Mouse (Mus musculus): ENCODE results near the gene Pcyt1a.
A peak's percentile ranks its signal among the peaks of the same experiment; 100 is the strongest.

Pcyt1a gene

DNA sequence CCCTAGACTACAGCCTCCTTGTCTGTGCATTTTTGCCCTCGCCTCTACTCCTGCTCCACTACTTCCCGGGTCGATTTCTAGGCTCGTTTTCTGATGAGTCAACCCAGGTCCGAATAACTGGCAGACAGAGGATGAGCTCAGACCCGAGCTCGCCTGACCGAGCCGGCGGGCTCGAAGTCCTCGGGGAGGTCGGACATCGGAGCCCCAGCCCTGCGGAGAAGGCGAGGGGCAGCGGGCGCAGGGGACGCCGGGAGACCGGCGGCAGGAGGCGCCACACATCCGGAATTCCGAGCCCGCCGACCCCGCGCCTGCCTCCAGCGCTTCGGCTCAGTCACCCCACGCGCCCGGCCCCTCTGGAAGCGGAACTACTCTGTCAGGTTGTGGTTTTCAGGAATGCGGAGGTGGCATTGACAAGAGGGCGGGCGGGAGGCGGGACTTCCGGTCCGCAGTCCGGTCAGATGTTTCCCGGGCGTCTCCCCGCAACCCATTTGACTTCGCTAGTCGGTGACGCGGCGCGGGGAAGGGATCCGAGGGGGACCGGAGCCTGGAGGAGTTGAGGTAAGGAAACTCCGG is at the start of gene Pcyt1a:
Gene Pcyt1a (plus strand): TSS at position 448 of the 573 bp plus-strand sequence.
- peak; percentile 96 for DNase-seq (ENCODE audit: low spot score)

DNA sequence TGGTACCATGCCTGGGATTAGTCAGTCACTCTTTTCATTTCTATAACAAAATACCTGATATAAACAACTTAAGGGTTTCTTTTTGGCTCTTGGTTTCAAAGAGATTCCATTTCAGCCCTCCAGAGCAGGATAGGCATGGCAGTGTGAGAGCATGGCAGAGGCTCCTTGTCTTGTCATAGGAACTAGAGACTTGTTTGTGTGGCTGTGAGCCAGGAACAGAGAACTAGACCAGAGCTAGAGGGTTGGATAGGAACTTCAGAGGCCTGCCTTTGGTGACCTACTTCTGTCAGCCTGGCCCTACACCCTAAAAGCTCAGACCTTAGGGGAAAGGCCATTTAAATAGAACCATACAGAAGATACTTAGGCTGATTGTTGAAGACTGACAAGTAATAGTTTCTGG is 47.8 kb upstream of the Pcyt1a start:
- no peak for DNase-seq (ENCODE audit: low spot score)

DNA sequence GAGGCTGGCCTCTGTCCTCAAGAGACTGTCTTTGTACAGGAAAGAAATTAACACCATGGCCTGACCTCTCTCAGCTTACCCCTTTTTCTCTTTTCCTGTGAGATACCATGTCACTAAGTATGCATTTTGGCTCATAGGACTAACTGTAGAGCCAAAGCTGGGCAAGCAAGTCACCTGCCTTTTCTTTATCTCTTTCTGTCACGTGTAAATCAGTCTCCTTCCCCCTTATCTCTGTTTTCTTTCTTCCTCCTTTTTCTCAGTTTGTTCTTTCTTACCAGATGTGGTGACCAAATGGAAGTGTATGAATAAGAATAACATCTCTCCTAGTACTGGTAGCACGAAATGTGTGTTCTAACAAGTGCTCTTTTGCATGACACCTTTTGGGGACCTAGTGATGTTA is 45.8 kb upstream of the Pcyt1a start:
- no peak for DNase-seq (ENCODE audit: low spot score)

GRCm38 (mm10) chr16:32386826-32387225 is 43.9 kb upstream of the Pcyt1a start:
- no peak for DNase-seq (ENCODE audit: low spot score)

GRCm38 (mm10) chr16:32389049-32389448 is 41.7 kb upstream of the Pcyt1a start:
- DNase-seq (ENCODE audit: low spot score): no peak

DNA sequence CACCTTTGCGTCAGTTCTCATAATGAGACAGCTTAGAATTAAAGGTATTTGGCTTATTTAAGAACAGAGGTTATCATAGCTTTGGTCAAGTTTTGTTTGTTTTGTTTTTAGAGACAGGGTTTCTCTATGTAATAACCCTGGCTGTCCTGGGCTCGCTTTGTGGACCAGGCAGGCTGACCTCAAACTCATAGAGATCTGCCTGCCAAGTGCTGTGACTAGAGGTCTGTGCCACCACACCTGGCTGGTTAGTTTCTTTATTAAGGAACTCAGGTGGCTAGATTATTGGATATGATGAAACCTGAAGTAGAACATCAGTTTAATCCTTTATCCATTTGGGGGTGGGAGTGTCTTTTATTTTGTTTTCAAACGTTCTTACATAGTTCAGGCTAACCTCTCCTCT is 40.9 kb upstream of the Pcyt1a start:
- DNase-seq (ENCODE audit: low spot score): no peak

DNA sequence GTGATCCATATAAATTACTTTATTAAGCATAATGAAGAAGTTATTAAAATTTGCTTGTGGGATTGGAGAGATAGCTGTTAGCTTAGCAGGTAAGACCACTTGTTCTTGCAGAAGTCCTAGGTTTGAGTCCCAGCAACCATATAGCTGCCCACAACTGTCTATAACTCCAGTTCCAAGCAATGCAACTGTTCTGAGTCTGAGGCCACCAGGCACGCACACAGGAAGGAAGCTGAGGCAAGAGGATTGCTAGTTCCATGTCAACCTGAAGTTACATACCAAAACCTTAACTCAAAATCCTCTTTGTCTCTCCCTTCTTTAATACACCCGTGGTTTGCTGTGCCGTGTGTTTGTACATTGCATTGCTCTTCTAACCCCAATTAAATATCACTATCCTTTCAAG is 39.8 kb upstream of the Pcyt1a start:
- no peak for DNase-seq (ENCODE audit: low spot score)

GRCm38 (mm10) chr16:32395679-32396540 is 34.8 kb upstream of the Pcyt1a start:
- DNase-seq (ENCODE audit: low spot score): no peak

DNA sequence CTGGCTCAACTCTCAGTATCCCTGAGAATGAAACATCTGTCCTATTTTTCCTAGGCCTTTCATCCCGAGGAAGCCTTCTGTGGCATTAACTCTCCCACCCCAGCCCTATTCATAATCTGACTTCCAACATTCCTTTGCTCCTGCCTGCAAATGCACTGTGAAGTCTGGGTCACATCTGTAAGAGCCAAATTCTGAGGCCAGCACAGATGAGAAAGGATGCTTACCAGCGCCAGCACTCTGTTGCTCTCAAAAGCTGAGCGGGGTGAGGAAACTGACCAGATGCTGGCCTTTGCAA is 34.2 kb upstream of the Pcyt1a start:
- DNase-seq (ENCODE audit: low spot score): no peak

- no peak for DNase-seq (ENCODE audit: low spot score)
Measured at GRCm38 (mm10) chr16:32398206-32398605, 32.5 kb upstream of the Pcyt1a start.

GRCm38 (mm10) chr16:32400267-32400666 is 30.5 kb upstream of the Pcyt1a start, which contains the start of gene Tm4sf19:
TSS of gene Tm4sf19 (plus strand) at chr16:32400506.
- DNase-seq (ENCODE audit: low spot score): no peak

DNA sequence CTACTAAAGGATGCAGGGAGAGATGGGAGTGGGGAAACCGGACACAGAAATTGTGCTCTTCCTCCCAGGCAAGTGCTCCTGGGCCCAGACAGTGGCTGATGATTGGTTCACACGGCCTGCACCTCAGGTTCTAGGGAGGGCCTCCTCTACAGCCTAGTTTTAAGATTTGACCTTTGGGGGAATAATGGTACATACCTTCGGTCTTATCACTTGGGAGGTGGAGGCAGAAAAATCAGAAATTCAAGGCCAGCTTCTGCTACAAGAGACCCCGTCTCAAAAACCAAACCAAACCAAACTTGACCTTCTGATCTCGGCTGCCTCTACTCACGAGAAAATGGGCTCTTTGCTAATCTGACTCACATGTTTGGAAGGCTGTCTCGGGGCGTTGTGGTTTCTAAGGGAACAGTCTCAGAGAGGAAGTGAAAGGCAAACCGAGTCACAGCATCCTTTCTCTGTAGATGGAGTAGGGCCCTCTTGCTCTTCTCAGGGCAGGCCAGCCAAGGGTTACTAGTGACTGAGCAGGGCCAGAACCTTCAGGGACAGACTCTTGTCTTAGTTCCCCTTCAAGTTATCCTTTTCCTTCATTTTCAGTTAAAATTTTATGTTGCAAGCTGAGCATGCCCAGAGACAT is 29.3 kb upstream of the Pcyt1a start:
- DNase-seq (ENCODE audit: low spot score): no peak

- DNase-seq (ENCODE audit: low spot score): no peak
Measured at GRCm38 (mm10) chr16:32402818-32403217, 27.9 kb upstream of the Pcyt1a start.

DNA sequence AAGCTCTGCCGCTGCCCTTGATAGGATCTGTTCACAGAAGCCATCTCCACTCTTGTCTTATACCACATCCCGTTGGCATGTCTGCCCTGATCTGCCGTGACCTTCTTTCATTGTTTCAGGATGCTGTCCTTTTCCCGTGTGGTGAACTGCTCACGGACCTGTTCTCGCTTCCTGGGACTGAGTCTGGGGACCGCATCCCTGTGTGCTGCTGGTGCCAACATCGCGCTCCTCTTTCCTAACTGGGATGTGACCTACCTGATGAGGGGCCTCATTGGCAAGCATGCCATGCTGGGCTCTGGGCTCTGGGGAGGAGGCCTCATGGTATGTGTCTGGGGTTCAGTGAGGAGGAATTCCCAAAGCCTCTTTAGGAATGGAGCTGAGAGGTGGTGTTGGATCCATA is 25.0 kb upstream of the Pcyt1a start:
- no peak for DNase-seq (ENCODE audit: low spot score)

DNA sequence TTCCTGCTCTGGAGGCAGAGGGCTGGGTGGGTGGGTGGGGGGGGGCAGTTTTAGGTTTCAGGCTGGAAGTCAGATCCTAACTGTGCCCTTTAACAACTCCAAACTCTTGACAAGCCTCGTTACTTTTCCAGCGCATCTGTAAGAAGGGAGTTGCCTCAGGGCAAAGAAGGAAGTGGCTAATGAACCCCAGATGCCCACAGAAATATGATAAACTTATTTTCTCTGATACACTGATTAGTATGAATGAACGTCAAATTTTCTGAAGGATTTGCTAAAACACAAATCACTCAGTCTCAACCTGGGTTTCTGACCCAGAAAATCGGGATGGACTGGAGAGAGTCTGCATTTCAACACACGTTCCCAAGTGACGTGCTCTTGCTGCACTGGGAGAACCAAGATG is 24.1 kb upstream of the Pcyt1a start:
- DNase-seq (ENCODE audit: low spot score): no peak

GRCm38 (mm10) chr16:32407730-32408129 is 23.0 kb upstream of the Pcyt1a start:
- DNase-seq (ENCODE audit: low spot score): no peak

DNA sequence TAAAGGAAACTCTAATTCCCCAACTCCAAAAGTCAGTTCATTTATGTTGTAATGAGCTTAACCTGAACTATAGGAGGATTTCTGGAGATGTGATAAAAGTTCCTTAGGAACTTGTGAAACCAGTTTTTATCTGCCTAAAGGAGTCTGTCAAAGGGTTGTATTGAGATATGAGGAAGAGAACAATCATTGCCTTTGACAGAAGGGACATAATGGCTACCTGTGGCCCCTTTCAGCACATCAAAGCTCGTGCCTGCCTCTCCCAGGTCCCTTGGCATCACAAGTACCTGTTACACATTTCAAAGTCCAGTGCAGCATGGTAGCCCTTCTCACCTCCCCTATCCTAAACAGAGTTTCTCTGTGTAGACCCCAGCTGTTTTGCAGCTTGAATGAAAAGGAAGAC is 13.3 kb upstream of the Pcyt1a start:
- DNase-seq (ENCODE audit: low spot score): no peak

DNA sequence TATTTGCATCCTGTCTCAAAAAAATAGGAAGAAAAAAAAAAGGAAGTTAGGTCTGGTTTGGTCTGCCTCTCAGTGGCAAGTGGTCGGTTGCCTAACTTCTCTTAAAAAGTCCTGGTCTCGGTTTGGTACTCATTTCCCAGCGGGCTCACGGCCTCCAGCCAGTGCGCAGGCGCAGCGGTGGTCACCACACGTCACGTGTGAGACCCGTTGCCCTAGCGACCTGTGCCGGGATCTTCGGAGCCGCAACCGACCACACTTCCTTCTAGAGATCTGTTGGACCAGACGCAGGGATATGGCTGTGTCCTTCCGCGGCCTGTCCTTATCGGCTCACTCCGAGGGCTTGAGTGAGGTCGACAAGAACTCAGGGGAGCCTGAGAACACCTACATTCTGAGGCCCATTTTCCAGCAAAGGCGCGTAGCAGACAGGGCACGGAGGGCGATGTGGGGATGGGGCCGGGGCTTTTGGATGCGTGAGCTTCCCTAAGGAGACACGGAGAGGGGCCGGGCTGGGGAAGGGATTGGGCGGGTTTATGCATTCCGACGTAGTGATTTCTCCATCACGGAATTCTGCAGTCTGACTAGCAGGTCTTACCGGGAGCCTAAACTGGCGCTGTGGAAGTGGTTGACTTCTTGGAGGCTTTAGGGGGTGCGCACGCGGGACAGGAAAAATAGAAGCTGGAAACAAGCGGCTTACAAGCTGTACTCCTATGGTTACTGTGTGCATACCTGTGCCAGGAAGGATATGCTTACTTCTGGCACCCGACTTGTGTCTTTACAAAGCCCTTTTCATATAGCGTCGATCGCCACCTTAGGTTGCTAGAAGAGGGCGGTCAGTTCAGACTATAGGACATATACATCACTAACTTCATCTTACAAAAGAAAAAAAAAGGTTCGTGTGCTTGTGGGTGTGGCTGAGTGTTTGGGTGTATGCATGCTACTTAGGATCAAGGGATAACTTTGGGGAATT is 10.9 kb upstream of the Pcyt1a start, which contains the start of gene Tctex1d2:
Gene Tctex1d2 (plus strand): TSS at position 186 of the 967 bp plus-strand sequence.
- DNase-seq (ENCODE audit: low spot score): peak; percentile 93

DNA sequence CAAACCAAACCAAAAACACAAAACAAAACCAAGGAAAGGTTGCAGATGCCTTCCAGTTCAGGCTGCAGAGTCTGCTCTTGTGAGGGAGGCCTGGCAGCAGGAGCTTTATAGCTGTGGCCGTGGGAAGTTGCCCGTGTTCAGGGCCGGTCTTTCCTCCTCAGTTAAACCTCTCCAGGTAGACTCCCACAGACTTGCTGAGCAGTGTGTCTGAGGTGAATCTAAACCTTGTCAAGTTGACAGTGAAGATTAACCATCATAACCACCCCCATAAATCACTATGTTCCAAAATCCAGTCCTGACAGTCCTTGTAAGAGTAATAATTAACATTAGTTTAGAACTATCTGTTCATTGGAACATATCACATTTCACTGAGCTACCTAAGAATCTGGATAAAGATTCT is 3.2 kb upstream of the Pcyt1a start:
- DNase-seq (ENCODE audit: low spot score): no peak

DNA sequence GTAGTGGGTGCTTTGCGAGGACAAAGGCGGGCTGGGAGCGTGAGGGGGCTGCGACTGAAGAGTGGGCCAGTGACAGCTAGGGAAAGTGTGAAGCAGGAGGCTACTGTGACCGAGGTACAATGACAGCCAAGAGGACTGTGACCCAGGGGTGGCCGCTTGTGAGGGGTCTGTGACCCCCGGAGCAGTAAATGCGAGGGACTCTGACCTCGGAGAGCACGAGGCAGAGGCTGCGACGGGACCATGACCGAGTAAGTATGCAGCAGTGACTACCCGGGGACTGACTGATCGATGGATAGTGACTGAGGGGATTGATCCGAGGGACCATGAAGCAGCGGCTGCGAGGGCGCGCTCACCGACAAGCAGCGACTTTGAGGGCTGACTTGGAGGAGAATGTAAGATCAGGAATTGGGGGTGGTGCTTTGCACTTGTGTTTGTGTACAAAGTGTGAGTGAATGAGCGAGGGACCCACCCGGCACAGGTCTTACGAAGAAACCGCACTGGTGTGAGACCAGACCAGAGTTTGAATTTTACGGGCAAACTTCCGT is 398 bp downstream of the Pcyt1a start:
- DNase-seq (ENCODE audit: low spot score): no peak

DNA sequence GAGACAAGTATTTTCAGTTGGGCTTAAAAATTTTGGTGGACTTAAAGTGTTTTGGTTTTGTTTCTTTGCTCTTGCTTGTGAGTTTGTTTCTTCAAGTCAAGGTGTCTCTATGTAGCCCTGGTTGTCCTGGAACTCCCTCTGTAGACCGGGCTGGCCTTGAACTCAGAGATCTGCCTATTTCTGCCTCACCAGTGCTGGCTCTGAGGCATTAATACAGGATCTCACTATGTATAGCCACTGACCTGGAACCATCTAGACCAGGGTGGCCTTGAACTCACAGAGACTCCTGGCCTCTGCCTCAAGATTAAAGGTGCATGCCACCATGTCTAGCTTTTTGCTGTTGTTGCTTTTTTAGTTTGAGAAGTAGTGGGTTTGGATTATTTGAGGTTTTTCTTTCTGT is 1.2 kb downstream of the Pcyt1a start:
- DNase-seq (ENCODE audit: low spot score): no peak

DNA sequence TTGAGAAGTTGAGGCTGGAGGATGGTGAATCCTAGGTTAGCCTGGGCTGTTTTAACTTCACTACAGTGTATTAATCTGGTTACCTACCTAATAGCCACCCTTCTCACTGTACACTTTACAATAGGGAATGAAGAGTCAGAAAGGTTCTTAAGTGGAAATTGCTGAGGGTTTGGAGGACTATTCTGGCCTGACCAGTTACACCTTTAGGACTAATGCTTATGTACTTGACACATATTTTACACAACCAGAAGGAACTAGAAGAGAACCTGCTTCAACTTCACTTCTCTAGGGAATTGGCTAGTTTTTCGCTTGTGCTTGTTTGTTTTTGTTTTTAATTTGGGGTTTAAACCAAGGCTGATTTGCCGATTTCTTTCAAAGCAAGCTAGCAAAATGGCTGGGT is 2.4 kb downstream of the Pcyt1a start:
- no peak for DNase-seq (ENCODE audit: low spot score)
